Mouse (Mus musculus) kidney, adult 2 months (tissue): ENCODE data around the gene Olfr689. TPM values are rescaled to one million over a fixed set of nuclear protein-coding genes. Genes with fewer than 3 reads are reported as not detected.
"Not testable (repeated sequence)": the region's sequence is repeated elsewhere in the genome, so short reads cannot be mapped to it uniquely, and the experiment has no call there.

Experiments
- DNase-seq: peaks from one replicate; pipeline ENCODE4 v3.0.0; 2021
- H3K27ac ChIP-seq: fragments of 200-500 bp; 2 replicates; pipeline ENCODE4 v1.5.1; 2012; ENCODE audit warnings: low read depth, low read length, control low read depth, inconsistent platforms; ENCODE audit not compliant: insufficient read depth
- H3K27me3 ChIP-seq: fragments of 200-500 bp; replicated peaks from 2 replicates; pipeline ENCODE4 v1.6.1; 2012; ENCODE audit warnings: mild to moderate bottlenecking, moderate library complexity, low read length, inconsistent platforms; ENCODE audit not compliant: control insufficient read depth, insufficient read depth
- H3K36me3 ChIP-seq: fragments of 200-500 bp; 2 replicates; pipeline ENCODE4 v1.6.1; 2012; ENCODE audit warnings: mild to moderate bottlenecking, moderate library complexity, low read length, inconsistent platforms; ENCODE audit not compliant: control insufficient read depth, insufficient read depth
- H3K4me1 ChIP-seq: fragments of 200-500 bp; 2 replicates; pipeline ENCODE4 v1.6.1; 2011; ENCODE audit warnings: low read length; ENCODE audit not compliant: control insufficient read depth, insufficient read depth
- H3K4me3 ChIP-seq: fragments of 200-500 bp; 2 replicates; pipeline ENCODE4 v1.5.1; 2011; ENCODE audit warnings: mild to moderate bottlenecking, low read depth, low read length, control low read depth; ENCODE audit not compliant: insufficient read depth
- CTCF ChIP-seq: fragments of 200-500 bp; conservative IDR thresholded peaks from 2 replicates; pipeline ENCODE4 v1.5.1; 2011; ENCODE audit warnings: low read depth, mild to moderate bottlenecking, control low read depth, low read length, moderate library complexity, mixed read lengths; ENCODE audit not compliant: insufficient read depth, insufficient read length
- POLR2A ChIP-seq: fragments of 200-500 bp; IDR thresholded peaks from one replicate; pipeline ENCODE4 v1.6.1; 2011; ENCODE audit warnings: low read depth, low read length, control low read depth
- WGBS: fragments of 180-500 bp; shearing (Covaris S2); methylation state at CpG from one replicate; pipeline ENCODE4 v1.1.7; 2018; 5-methylcytosine and 5-hydroxymethylcytosine counted together
- polyA plus RNA-seq: library from polyadenylated mRNA; depleted of rRNA; stranded (reverse); fragments of >200 nt; gene quantifications from 2 replicates; pipeline ENCODE4 v1.2.3, GENCODE M21; 2012; rRNA removed

The Olfr689 gene
- not detected in 2 replicates for polyA plus RNA-seq

DNA sequence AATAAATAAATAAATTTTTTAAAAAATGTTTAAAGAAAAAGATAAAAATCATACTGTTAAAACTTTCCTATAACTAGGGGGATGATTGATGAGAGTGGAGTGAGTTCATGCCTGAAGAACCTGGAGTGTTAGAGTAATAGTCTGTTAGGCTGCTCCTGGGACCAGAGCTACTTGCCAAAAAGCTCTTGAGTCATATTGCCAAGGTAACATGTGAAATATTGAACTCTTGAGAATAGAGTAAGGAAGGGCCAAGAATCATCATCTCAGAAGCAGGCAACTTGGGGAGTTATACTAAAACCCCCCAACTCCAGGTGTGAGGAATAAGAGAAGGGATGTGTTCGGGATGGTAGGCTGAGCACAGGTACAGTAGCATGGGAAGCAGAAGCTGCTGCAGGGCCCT, at the start of gene Olfr689:
Gene Olfr689 (plus strand): TSS at position 301 of the 400 bp plus-strand sequence.
- H3K4me1 ChIP-seq = no peaks in the 10 kb centered on the region
- H3K27ac ChIP-seq = no peak within 1 kb of the TSS
- no peak for DNase-seq
- H3K4me3 ChIP-seq = no peak within 1 kb of the TSS
- WGBS = 89% methylated on average over 1 of the region's 1 CpGs
- TF ChIP-seq POLR2A (no peak), CTCF (no peak)
- no peaks in the 10 kb centered on the region for H3K27me3 ChIP-seq
- no peaks in the 10 kb centered on the region for H3K36me3 ChIP-seq

DNA sequence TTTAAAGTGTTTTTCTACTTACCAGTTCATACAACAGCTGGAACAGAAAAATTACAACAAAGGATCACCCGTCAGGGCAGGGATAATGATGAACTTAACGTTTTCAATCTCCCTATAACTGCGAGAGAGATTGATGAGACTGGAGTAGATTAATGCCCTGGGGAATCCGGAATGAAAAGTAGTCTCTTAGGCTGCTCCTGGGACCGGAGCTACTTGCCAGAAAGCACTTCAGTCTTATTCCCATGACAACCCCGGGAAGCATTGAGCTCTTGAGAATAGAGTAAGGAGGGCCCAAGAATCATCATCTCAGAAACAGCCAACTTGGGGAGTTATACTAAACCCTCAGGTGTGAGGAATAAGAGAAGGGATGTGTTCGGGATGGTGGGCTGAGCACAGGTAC, 38.5 kb upstream of the Olfr689 start:
- TF ChIP-seq CTCF (no peak), POLR2A (no peak)
- no peak overlapping the region for H3K27ac ChIP-seq
- 74% methylated on average over 7 of the region's 7 CpGs for WGBS
- no peaks in the 10 kb centered on the region for H3K4me1 ChIP-seq
- H3K4me3 ChIP-seq = no peak overlapping the region
- H3K36me3 ChIP-seq = no peaks in the 10 kb centered on the region
- no peak for DNase-seq
- no peaks in the 10 kb centered on the region for H3K27me3 ChIP-seq

DNA sequence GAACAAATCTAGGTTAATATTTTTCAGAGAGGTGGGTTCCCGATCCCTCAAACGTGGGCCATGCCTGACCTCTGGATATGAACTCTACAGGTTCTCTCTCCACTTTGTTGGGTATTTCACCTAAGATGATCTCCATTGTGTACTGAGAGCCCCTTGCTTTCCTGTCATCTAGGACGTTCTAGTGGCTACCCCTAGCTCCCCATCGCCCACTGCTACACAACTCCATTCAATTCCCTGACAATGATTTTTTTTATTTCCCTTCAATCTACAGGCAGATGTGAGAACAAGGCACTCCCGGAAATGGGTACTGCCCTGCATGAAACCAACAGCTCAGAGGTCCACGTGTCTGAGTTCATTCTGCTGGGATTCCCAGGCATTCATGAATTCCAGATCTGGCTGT, 23.2 kb upstream of the Olfr689 start, which contains the start of gene Olfr688:
Gene Olfr688 (plus strand): TSS at position 301 of the 400 bp plus-strand sequence.
- Histone ChIP-seq H3K4me1 (no peaks in the 10 kb centered on the region), H3K27me3 (no peaks in the 10 kb centered on the region), H3K27ac (no peak within 1 kb of the TSS), H3K36me3 (no peaks in the 10 kb centered on the region), H3K4me3 (no peak within 1 kb of the TSS)
- TF ChIP-seq CTCF (no peak), POLR2A (no peak)
- no peak for DNase-seq
- 79% methylated on average over 6 of the region's 6 CpGs for WGBS

DNA sequence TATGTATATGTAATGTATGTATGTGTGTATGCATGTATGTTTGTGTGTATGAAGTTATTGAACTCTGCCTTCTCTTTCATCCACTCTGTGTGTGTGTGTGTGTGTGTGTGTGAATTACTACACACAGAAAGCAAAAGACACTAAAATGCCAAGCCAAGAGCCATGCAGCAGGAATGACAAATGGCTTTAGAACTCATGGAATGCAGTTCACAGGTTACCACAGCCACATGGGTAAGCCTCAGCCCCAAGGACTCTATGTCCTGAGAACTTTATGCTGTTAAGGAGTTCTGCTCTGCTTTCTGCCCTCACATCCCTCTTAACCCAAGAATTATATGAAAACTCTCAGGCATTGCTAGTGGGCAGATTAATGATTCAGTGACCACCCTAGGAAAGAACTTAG, 20.9 kb upstream of the Olfr689 start:
- H3K4me3 ChIP-seq = no peak overlapping the region
- H3K36me3 ChIP-seq = no peaks in the 10 kb centered on the region
- TF ChIP-seq POLR2A (no peak), CTCF (no peak)
- no peaks in the 10 kb centered on the region for H3K4me1 ChIP-seq
- H3K27ac ChIP-seq = no peak overlapping the region
- no peaks in the 10 kb centered on the region for H3K27me3 ChIP-seq
- DNase-seq = no peak

DNA sequence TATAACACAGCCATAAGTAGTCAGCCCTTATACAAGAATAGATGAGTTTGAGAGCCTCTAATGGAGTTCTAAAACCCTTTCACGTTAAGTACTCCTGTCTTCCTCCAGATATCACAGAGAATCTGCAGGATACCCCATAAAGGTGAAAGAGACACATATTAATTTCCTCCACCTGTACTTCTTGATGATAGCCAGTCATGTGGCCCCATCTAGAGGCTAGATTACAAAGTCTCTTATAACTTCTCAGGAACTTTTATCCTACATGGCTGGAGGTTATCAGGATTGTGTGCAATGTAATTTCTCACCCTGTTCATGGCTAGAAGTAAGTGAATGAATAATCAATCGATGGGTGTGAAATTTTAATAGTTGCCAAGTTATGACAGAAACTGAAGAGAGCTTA, 14.3 kb downstream of the Olfr689 start:
- no peak overlapping the region for H3K27ac ChIP-seq
- peak; percentile 3 for DNase-seq
- H3K27me3 ChIP-seq = no peaks in the 10 kb centered on the region
- WGBS = 79% methylated on average over 2 of the region's 2 CpGs
- no peaks in the 10 kb centered on the region for H3K36me3 ChIP-seq
- H3K4me1 ChIP-seq = no peaks in the 10 kb centered on the region
- TF ChIP-seq POLR2A (no peak), CTCF (no peak)
- no peak overlapping the region for H3K4me3 ChIP-seq

DNA sequence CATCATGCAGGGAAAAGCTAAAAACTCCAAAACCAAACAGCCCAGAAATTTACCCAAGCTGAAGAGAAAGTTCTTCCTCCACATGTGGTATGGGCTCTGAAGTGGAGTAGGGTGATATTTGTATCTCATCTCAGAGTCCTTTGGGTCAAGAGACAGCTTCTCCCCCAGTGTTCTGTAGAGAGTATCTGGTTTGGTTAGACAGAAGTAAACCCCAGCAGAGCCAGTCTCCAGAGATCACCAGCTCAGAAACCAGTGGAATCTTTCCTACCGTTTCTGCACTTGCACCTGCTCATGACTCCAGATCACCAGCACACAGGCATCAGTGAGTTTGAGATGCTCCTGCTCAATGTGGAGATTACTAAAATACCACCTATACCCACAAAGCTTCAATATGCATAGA, 23.0 kb downstream of the Olfr689 start, which contains the start of gene Olfr690:
Gene Olfr690 (minus strand): TSS at position 101 of the 400 bp plus-strand sequence.
- Histone ChIP-seq H3K4me1 (no peaks in the 10 kb centered on the region), H3K27ac (no peak within 1 kb of the TSS), H3K27me3 (no peaks in the 10 kb centered on the region), H3K36me3 (no peaks in the 10 kb centered on the region), H3K4me3 (no peak within 1 kb of the TSS)
- no peak for TF ChIP-seq CTCF
- TF ChIP-seq POLR2A = no peak
- DNase-seq = no peak
- WGBS = 73% methylated on average over 1 of the region's 1 CpGs

DNA sequence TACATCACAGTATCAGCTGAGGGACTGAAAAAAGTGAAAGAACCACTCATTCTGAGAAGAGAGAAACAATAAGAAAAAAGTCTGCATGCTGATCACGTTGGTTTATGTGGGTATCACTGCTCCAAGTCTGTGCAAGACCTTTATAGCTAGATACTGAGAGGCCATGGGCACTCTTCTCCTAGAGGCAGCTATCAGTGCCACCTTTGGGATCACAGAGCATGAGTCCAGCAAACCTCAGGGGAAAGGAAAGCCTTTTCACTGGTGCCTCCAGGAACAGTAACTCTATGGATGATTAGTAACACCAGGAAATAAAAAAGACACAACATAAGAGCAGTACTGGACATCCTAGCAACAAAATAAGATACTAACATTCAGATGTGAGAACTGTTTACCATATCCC, 31.2 kb downstream of the Olfr689 start, which contains the start of gene Olfr691:
Gene Olfr691 (minus strand): TSS at position 101 of the 400 bp plus-strand sequence.
- TF ChIP-seq POLR2A (no peak), CTCF (no peak)
- no peak within 1 kb of the TSS for H3K4me3 ChIP-seq
- WGBS = 52% methylated on average over 1 of the region's 1 CpGs

DNA sequence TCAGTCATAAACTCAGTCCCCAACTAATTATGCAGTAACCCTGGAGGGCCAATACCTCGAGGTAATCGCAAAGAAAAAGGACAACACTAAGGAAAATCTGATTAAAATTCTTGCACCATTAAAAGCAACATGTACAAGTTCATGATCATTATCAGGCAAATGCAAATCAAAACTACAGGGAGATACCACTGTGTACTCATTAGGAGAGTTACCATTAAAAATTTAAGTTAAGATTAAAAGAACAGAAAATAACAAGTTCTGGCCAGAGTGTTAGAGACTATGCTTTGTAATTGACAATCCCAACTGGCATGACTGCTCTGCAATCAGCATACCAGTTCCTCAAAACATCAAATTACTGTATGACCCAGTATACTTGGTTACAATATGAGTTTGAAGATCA, 31.8 kb downstream of the Olfr689 start:
- no peak for TF ChIP-seq POLR2A
- no peak for TF ChIP-seq CTCF
- 74% methylated on average over 2 of the region's 2 CpGs for WGBS
- Histone ChIP-seq H3K36me3 (no peaks in the 10 kb centered on the region), H3K27me3 (no peaks in the 10 kb centered on the region), H3K4me3 (no peak overlapping the region), H3K4me1 (no peaks in the 10 kb centered on the region), H3K27ac (no peak overlapping the region)
- no peak for DNase-seq

More for the DNA sequence above, 31.2 kb downstream of the Olfr689 start, which contains the start of gene Olfr691:
- DNase-seq = no peak
- no peaks in the 10 kb centered on the region for H3K36me3 ChIP-seq
- no peaks in the 10 kb centered on the region for H3K27me3 ChIP-seq
- H3K4me1 ChIP-seq = no peaks in the 10 kb centered on the region
- H3K27ac ChIP-seq = no peak within 1 kb of the TSS

DNA sequence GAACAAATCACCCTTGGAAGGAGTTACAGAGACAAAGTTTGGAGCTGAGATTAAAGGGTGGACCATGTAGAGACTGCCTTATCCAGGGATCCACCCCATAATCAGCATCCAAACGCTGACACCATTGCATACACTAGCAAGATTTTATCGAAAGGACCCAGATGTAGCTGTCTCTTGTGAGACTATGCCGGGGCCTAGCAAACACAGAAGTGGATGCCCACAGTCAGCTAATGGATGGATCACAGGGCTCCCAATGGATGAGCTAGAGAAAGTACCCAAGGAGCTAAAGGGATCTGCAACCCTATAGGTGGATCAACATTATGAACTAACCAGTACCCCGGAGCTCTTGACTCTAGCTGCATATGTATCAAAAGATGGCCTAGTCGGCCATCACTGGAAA, 45.1 kb downstream of the Olfr689 start:
- WGBS = no CpG with 5 or more reads among the region's 5 CpGs
- not testable (repeated sequence) for H3K36me3 ChIP-seq, H3K27me3 ChIP-seq, DNase-seq, H3K4me1 ChIP-seq, H3K27ac ChIP-seq, H3K4me3 ChIP-seq

DNA sequence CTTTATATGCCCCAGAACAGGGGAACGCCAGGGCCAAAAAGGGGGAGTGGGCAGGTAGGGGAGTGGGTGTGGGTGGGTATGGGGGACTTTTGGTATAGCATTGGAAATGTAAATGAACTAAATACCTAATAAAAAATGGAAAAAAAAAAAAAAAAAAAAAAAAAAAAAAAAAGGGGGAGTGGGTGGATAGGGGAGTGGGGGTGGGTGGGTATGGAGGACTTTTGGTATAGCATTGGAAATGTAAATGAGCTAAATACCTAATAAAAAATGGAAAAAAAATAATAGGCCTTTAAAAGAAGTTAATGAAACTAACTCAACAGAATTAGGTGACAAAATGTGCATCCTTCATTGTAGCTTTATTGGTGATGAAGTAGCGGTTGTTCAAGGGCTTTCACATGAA, 45.5 kb downstream of the Olfr689 start:
- WGBS = 96% methylated on average over 1 of the region's 2 CpGs
- H3K4me1 ChIP-seq = not testable (repeated sequence)

More for the DNA sequence above, 45.5 kb downstream of the Olfr689 start:
- not testable (repeated sequence) for DNase-seq, H3K27ac ChIP-seq, H3K4me3 ChIP-seq, H3K27me3 ChIP-seq, H3K36me3 ChIP-seq
